Mouse (Mus musculus): ENCODE measurements around the gene Rbm48.
"Not testable (repeated sequence)": the region's sequence is repeated elsewhere in the genome, so short reads cannot be mapped to it uniquely, and the experiment has no call there.

Gene Rbm48

DNA sequence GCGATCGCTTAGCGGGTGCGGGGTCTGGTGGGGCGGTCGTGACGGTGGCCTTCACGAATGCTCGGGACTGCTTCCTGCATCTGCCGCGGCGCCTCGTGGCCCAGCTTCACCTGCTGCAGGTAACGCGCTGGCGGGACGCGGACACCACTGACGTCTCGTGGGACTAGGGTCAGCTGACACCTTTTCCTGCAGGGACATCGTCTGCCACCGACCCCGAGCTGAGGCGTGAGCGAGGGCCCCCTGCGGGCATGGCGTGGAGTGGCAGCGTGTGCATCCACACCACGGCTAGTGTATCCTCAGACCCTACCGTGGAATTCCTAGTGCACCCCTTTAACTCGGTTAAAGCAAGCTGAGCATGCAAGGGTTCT is at the start of gene Rbm48:
TSS of gene Rbm48 (minus strand) at position 187 of the 368 bp plus-strand sequence.
- CTCF ChIA-PET, result interaction anchor here (0.6 kb wide), 1 partner anchor 293 kb away, joined by 3 read pairs; no protein-coding TSS in a partner anchor

DNA sequence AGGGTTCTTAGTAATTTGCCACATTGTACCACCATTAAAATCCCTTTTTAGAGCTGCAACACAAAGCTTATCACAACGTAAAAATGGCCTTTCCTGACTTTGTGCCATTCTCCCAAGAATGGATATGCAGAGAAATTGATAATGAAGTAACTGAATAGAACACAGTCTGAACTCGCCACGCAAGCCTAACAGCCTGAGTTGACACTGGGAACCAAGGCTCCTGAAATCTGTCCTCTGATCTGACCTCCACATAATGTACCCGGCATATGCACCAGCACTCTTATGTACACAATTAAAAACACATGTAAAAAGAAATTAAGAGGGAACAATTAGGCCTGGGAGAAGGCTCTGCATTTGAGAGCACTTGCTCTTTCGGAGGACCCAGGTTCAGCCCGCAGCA is 48.9 kb upstream of the Rbm48 start:
- CTCF ChIA-PET, result no interaction called here

DNA sequence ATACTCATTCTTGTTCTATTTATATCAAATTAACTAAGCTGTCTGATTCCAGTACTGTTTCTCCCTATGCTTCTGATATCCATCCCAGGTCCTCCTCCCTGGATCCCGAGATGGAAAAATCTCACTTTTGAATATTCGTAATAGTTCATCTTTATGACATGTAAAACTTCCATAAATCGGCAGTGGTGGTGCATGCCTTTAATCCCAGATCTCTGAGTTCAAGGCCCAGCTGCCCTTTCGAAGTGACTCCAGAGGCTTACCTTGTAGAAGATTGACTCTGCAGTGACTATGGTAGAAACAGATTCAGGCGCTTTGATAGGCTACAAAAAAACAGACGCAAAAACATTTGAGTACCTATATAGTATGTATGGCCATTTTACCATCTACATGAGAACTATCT is 48.2 kb upstream of the Rbm48 start:
- CTCF ChIA-PET, result no interaction called here

DNA sequence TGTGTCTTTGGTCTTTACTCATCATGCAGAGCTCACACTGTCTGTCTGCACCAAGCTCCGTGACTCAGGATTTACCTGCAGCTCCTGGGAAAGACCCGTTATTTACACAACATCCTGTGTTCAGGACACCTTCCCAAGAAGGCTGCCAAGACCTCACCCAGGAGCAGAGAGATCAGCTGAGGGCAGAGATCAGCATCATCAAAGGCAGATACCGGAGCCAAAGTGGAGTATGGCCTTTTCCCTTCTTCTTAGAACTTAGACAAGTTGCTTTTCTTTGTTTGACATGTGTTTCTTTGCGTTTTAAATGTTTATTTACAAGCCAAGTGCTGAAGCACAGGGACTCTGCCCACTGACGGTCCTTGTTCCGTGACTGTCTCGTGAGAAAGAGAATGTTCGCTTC is 38.9 kb upstream of the Rbm48 start:
- CTCF ChIA-PET, result interaction anchor here (0.8 kb wide), 1 partner anchor 444 kb away, joined by 3 read pairs; no protein-coding TSS in a partner anchor

DNA sequence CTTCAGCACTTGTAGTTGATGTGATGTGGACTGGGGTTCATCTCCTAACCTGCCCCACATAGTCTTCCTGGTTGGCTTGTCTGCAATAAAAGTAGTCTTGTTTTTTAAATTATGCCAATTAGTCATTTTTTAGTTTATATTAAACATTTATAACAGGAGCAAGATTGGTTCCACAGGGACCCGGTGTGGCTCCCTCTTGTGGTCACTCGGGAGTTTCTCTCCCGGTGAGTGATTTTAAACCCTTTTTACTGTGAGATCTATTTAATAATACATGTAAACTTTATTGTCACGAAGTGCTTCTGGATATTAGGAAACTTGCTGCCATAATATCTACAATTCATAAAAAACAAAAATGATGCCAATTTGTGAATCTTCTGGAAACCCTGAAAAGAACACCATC is 37.6 kb upstream of the Rbm48 start:
- CTCF ChIA-PET, result no interaction called here

DNA sequence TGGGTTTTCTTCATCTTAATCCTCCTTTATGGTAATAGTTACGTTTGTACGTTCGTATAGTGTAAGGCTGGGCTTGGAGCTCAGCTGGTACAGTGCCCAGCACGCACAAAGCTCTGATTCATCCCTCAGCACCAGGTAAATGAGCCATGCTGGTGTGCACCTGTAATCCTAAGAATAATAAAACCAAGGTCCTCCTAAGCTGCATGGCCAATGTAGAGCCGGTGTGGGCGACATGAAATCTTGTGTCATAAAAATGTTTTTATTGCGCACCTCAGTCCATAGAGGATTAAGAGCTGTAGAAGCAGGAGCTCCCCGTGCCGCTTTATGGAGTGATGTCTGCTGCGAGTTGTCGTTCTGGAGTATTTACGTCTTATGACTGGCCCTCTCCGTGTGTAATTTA is 36.9 kb upstream of the Rbm48 start:
- CTCF ChIA-PET, result no interaction called here

DNA sequence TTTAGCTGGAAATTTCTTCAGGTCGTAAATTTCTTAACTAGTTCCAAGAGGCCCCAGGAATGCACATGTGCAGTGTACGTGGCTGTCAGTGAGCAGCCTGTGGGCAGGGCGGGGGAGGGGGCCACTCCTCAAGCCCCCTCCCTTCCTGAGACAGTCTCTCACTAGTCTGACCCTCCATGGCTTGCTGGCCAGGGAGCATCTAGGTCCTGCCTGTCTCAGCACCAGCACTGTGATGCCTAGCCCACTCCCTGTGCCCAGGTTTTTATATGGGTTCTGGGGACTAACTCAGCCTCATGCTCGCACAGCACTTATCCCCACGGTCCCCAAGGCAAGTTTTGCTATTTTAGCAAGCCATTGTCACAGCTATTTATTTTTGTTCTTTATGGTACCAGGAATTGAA is 35.9 kb upstream of the Rbm48 start:
- CTCF ChIA-PET, result no interaction called here

DNA sequence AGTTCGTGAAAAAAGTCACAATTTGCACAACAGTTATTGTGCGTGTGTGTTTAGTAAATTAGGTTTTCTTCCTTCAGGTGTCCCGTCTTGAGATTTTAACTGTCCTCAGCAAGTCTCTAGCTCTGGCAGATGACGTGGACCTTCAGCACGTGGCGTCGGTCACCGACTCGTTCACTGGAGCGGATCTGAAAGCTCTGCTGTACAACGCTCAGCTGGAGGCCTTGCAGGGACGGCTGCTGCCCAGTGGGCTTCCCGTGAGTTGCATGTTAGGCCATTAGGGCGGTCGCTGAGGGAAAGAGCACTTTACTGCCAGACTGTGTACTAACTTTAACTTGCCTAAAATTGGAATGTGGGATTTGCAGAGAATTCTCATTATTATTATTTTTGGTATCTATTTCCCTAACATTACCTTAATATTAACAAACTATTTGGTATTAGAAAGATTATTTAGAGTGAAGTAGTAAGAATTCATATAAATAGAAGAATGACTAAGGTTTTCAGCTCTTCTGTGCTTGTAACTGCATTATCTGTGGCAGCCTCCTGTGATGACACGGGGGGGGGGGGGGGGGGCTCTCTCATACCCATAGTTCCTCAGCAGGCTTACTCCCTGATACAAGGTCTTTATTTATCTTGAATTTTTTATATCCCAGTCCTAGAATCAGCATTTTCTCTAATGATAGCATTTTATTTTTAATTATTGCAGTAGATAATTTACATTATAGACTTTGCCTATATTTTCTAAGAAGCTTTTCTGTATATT is 35.3 kb upstream of the Rbm48 start:
- CTCF ChIA-PET, result no interaction called here

DNA sequence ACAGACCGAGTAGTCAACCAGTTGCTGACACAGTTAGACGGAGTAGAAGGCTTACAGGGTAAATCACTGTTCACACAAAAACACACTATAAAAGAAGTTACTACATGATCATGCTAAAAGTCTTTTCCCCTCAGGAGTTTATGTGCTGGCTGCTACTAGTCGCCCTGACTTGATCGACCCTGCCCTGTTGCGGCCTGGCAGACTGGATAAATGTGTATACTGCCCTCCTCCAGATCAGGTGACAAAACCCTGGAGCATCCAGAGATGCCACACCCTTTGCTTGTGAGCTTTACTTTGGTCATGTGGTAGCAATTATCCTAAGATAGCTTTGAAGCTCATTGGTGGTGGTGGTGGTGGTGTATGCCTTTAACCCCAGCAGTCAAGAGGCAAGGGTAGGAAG is 33.7 kb upstream of the Rbm48 start:
- CTCF ChIA-PET, result no interaction called here

DNA sequence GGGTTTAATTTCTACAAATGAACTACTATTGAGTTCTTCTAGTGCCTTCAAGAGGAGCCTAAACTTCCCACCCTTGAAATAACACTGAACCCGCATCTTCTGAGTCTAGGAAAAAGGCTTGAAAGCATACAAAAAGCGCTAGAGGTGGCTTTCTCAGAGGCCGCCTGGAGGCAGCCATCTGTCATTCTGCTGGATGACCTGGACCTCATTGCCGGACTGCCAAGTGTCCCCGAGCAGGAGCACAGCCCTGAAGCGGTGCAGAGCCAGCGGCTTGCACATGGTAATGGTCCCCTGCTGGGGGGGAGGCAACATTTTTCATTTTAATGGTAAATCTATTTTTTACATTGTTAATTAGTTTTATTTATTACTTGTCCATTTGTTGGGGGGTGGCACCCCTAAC is 24.1 kb upstream of the Rbm48 start:
- CTCF ChIA-PET, result no interaction called here

DNA sequence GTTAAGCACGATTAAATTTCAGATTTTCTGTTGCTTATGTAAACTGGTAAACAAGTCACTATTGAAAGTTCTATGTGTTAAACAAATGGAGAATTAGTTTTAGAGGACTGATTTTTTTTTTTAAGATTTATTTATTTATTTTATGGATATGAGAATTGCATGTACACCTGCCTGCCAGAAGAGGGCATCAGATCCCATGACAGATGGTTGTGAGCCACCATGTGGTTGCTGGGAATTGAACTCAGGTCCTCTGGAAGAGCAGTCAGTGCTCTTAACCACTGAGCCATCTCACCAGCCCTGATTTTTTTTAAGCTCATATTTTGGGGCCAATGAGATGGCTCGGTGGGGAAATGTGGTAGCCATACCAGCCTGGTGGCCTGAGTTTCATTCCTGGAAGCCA is 15.4 kb upstream of the Rbm48 start:
- CTCF ChIA-PET, result not testable (repeated sequence)

DNA sequence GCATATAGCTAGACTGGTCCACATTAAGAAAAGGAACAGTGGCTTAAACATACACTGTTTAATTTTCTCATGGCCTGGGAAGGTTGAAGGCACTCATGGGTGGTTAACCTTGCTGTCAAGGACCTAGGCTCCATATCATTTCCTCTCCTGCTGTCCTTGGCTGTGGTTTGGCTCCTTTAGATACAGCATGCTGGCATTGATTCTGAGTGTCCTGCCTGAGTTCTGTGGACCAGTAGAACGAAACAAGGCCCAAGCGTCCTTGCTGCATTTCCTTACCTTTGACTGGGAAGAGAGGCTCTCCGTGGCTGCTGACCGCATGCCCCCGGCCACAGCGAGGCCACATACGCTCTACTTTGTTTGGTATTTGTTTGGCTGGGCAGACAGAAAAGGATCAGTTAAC is 12.9 kb upstream of the Rbm48 start:
- CTCF ChIA-PET, result no interaction called here

DNA sequence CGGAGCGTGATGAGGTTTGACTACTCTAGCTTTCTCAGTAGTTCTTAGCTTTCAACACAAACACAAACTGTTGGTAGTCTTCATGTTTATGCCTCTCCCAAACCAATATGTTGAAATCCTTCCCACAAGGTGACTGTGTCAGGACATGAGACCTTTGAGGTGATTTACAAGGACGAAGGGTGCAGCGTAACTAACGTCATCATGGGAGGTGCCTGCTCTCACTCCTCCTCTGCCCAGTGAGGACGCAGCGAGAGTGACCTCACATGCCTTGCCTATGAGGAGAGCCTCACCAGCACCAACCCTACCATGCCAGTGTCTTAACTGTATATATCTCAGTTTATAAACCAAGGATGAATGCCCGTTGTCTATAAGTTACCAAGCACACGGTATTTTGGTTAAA is 10.7 kb upstream of the Rbm48 start:
- CTCF ChIA-PET, result no interaction called here

DNA sequence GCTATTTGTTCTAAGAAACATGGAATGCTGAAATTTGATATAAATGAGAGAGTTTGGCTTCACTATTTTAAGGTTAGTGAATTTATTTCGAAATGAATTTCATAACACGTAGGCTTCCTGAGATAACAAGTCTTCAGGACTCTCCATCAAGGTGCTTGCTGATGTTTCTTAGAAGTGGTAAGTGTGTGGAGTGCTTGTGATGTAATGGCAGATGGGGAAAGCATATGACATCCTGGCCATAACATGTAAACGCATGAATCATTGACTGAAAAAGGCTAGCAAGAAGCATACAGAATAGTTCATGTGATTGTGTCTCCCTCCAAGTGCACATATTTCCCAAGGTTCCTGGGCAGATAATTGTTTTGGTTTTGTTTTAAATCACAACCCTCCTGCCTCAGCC is 4.4 kb upstream of the Rbm48 start:
- CTCF ChIA-PET, result no interaction called here

DNA sequence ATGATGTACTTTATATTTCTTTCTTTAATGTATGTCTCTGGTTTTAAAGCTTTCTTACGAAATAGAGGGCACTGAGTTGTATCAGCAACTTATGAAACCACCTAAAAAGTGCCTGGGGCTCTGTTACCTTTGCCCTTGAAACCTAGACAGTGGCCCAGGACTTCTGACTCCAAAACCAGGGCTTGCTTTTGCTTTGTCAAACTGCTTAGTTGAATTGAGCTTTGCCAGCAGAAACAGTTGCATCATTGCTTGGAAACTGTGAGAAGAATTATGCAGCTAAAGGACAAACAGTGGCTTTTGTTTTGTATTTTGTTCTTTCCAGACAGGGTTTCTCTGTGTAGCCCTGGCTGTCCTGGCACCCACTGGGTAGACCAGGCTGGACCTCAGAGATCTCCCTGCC is 3.9 kb upstream of the Rbm48 start:
- CTCF ChIA-PET, result no interaction called here

DNA sequence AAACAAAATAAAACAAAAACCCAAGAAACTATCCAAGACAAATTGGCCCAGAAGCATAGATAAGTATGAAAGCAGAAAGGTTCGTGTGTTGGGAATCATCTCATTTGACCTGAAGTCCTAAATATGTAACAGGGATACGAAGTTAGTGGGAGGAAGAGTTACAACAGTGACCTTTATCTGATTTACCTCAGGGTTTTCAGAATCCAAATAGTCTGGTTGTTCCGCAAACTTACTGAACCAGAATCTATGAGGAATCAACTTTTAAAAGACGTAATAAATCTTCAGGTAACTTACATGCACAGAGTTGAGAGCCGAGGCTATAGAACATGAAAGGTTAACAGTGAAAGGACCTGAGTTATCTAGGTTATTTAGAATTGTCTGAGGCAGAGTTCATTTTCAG is 2.4 kb upstream of the Rbm48 start:
- CTCF ChIA-PET, result no interaction called here

DNA sequence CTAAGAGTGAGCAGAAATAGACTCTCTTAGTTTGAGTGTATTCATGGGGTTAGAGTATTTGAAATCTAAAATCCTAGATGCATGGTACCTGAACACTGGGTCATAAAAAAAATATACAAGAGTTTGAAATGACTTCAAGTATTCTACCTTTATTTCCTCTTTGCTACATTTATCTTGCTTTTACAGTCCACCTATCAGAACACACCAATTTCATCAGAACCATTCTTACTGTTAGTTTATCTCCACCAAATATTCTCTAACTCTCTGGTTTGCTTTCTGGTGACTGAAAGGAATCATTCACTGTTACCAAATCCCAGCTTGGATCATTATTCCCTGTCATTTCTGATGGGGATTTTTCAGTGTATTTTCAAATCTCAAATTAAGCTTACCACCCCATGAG is 786 bp upstream of the Rbm48 start:
- CTCF ChIA-PET, result interaction anchor here (0.7 to 1.0 kb wide), 2 partner anchors 180 to 254 kb away, joined by 3 to 4 read pairs; no protein-coding TSS in a partner anchor

DNA sequence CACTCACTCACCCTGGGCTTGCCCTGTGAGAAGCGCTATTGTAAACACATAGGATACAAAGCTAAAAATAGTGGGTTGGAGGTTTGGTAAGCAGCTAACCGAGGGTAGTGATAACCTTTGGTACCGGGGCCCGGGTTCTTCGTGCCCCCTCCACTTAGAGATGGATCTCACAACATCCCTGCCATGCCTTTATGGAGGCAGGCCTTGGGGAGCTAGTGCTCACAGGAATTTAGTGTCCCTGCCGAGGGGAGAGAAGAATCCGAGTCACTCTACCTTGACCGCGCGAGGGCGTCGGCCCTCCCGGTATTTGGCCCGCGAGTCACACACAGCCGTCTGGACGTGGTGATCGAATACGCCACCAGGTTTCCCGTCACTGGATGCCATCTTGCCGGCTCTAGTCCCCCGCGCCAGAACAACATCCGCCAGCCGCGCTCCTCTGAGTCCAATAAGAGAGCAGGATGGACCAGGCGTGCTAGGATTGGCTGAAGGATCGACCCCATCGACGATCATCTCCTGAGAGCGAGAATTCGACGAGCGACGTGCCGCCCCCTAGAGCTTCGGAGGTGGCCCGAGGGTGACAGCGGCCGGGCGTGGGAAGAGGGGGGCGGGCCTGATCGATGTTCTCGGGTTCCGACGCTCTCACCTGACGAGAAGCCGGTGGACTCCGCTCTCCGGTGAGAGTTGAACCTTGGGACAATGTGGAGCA is 539 bp downstream of the Rbm48 start, which contains the start of gene Pex1:
TSS of gene Pex1 (plus strand) at position 374 of the 706 bp plus-strand sequence.
- CTCF ChIA-PET, result no interaction called here

DNA sequence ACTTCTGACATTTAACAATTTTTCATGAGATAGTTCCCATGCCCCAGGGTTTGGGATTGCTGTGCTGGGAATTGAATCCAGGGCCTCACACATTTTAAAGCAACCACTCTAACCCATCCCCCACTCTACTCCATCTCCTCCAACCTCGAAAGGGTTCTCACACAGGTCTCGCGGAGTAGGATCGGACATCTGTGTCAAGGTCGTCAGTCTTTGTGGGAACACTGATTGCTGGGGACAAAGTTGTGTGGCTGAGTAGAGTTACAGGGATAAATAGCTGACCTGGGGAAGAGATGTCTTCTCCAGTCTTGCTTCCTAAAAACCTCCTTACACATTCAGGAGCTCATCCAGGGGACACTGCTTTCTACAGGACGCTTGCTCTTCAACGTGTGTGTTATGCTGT is 17.3 kb downstream of the Rbm48 start:
- CTCF ChIA-PET, result no interaction called here

DNA sequence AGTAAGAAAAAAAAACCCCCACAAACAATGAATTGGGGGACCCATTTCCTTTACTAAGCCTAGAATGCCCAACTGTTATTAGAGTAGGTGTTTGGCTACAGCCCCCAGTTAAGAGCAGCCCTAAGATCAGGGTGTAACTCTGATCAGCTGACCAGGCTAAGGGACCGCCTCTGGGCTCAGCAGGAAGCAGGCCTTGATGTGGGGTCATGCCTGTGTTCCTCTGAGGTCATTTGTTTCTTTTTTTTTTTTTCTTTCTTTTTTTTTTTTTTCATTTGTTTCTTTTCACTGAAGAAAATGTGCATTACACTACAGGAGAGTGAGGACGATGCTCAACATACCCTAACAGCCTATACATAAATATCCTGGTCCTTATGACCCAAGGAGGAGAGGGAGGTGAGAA is 18.4 kb downstream of the Rbm48 start:
- CTCF ChIA-PET, result no interaction called here

DNA sequence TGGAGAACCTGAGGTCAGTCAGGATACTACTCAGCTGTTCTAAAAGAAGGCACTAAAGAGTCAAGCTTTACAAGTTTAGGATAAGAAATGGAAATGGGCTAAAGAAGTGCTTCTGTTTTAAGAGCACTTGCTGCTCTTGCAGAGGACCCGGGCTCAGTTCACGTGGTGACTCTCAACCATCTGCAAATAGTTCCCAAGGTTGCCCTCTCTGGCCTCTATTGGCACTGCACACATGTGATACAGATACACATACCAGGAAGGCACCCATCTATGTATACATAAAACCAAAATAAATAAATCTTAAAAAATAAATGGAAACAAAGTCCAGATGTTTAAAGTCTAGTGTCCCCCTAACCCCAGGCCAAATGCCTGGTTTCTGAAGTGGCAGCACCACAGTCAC is 21.6 kb downstream of the Rbm48 start:
- CTCF ChIA-PET, result no interaction called here

DNA sequence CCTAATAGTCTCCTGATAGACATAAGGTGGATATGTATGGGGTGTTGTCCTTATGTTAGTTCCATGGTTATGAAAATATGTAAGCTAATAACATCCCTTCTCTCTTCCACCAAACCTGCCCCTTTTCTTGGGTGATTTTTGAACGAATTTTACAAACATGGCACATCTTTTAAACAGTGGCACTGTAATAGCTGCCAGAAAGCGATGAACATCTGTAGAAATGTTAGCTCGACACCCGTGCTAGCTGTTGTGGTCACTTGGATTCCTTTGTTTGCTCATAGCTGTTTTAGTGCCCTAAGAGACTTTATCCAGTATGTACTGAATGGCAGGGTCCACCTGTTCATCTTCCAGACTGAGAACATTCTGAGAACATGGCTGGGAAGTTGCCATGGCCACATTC is 25.1 kb downstream of the Rbm48 start, which contains the start of gene 1700109H08Rik:
TSS of gene 1700109H08Rik (plus strand) at position 301 of the 400 bp plus-strand sequence.
- CTCF ChIA-PET, result no interaction called here

DNA sequence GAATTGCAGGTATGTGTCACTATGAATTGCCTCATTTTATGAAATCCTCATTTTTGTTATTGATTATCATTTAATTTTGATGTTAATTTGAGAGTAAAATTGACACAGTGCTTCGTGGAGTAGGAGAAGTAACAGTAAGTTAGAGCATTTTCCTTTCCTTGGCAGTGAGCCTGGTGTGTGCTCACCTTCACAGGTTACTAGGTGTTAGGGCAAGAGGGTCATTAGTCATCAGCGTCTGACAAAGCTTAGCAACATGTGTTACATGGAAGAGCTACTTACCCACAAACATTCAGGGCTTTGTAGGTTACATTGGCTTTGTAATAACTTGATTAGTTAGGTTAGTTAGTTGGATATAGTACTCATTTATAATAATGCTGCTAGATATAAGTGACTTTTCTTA is 42.2 kb downstream of the Rbm48 start:
- CTCF ChIA-PET, result no interaction called here

DNA sequence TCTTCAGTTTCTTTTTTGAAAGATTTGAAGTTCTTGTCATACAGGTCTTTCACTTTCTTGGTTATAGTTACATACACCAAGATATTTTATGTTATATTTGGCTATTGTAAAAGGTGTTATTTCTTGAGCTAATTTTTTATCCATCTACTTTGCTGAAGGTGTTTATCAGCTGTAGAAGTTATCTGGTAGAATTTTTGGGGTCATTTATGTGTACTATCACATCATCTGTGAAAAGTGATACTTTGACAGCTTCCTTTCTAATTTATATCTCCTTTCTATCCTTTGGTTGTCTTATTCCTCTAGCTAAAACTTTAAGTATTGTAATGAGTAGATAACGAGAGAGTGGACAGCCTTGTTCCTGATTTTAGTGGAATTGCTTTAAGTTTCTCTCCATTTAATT is 44.9 kb downstream of the Rbm48 start:
- CTCF ChIA-PET, result no interaction called here

Data from spleen, embryonic (tissue).